Mouse (Mus musculus) heart, embryonic 11.5 days (tissue): ENCODE results near the gene Polr2h. TPM values are rescaled to one million over a fixed set of nuclear protein-coding genes. Genes with fewer than 3 reads are reported as not detected.

Source experiments
- ATAC-seq: fragments of 200-750 bp; cut with Nextera tagmentation; replicated peaks from 2 replicates; pipeline ENCODE4 v1.8.0; 2017; ENCODE audit warnings: moderate library complexity; ENCODE audit not compliant: insufficient number of reproducible peaks, low FRiP score, low TSS enrichment
- H3K27ac ChIP-seq: fragments of 300-500 bp; sonication (generic); 2 replicates; pipeline ENCODE4 v1.5.1; 2014; ENCODE audit warnings: mild to moderate bottlenecking, low read depth, low read length
- H3K27me3 ChIP-seq: fragments of 300-500 bp; sonication (generic); 2 replicates; pipeline ENCODE4 v1.6.1; 2014; ENCODE audit warnings: mild to moderate bottlenecking, low read length, mixed read lengths; ENCODE audit not compliant: control insufficient read depth, insufficient read depth
- H3K36me3 ChIP-seq: fragments of 300-500 bp; sonication (generic); 2 replicates; pipeline ENCODE4 v1.6.1; 2014; ENCODE audit warnings: mild to moderate bottlenecking, low read length, moderate library complexity, mixed read lengths; ENCODE audit not compliant: control insufficient read depth, insufficient read depth
- H3K4me1 ChIP-seq: fragments of 300-500 bp; sonication (generic); 2 replicates; pipeline ENCODE4 v1.6.1; 2014; ENCODE audit warnings: low read length; ENCODE audit not compliant: control insufficient read depth, insufficient read depth
- H3K4me2 ChIP-seq: fragments of 300-500 bp; sonication (generic); 2 replicates; pipeline ENCODE4 v1.6.1; 2014; ENCODE audit warnings: mild to moderate bottlenecking, moderate library complexity
- H3K4me3 ChIP-seq: fragments of 300-500 bp; sonication (generic); 2 replicates; pipeline ENCODE4 v1.5.1; 2014; ENCODE audit warnings: low read depth, low read length
- H3K9ac ChIP-seq: fragments of 300-500 bp; sonication (generic); 2 replicates; pipeline ENCODE4 v1.6.1; 2014; ENCODE audit warnings: mild to moderate bottlenecking, low read depth, low read length, moderate library complexity
- H3K9me3 ChIP-seq: fragments of 300-500 bp; sonication (generic); replicated peaks from 2 replicates; pipeline ENCODE4 v1.6.1; 2016; ENCODE audit warnings: low read length; ENCODE audit not compliant: control insufficient read depth
- WGBS: fragments of 180-500 bp; shearing (Covaris S2); extraction: QIAGEN DNeasy Blood & Tissue Kit; methylation state at CpG from one replicate; pipeline ENCODE4 v1.1.7; 2014; ENCODE audit not compliant: insufficient replicate concordance; 5-methylcytosine and 5-hydroxymethylcytosine counted together
- polyA plus RNA-seq: library from polyadenylated mRNA; unstranded; fragments of >200 nt; fragmentation: Nextera tagmentation; extraction: Ambion mirVana; gene quantifications from 2 replicates; pipeline ENCODE4 v1.2.1, GENCODE M21; 2014

Gene Polr2h
- polyA plus RNA-seq, 1 experiment from 2014 or later = 65.9 TPM

DNA sequence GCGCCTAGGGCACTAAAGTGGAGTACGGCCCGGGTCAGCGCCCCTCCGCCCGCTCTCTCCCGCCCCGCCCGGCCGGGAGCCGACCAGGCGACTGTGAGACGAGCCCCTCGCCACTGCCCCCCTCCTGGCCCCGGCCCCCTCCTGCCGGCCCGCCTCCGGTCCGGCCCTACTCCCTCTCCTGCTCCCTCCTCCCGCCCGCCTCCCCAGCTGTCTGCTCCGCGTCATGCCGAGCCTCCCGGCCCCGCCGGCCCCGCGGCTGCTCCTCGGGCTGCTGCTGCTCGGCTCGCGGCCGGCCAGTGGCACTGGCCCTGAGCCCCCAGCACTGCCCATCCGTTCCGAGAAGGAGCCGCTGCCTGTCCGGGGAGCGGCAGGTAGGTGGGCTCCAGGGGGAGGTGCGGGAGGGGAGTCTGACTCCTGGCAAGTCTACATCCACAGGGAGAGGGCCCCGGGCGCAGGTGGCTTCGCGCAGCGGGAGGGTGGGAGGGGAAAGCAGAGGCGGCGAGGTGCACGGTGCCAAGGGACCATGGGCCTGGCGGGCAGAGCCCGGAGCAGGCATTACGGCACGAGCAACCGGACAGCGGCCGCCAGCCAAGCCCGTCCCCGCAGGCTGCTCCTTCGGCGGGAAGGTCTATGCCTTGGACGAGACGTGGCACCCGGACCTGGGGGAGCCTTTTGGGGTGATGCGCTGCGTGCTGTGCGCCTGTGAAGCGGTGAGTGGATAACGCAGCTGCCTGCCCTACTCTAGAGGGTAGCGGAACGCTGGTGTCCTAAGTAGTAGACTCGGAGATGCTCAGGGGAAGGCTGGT is 15.7 kb downstream of the Polr2h start, which contains the start of gene Chrd:
Gene Chrd, plus strand, starts transcription at position 203 of the 806 bp plus-strand sequence.
- peak within 1 kb of the TSS; percentile 75 for H3K9ac ChIP-seq
- under 1% methylated on average over 59 of the region's 70 CpGs for WGBS

DNA sequence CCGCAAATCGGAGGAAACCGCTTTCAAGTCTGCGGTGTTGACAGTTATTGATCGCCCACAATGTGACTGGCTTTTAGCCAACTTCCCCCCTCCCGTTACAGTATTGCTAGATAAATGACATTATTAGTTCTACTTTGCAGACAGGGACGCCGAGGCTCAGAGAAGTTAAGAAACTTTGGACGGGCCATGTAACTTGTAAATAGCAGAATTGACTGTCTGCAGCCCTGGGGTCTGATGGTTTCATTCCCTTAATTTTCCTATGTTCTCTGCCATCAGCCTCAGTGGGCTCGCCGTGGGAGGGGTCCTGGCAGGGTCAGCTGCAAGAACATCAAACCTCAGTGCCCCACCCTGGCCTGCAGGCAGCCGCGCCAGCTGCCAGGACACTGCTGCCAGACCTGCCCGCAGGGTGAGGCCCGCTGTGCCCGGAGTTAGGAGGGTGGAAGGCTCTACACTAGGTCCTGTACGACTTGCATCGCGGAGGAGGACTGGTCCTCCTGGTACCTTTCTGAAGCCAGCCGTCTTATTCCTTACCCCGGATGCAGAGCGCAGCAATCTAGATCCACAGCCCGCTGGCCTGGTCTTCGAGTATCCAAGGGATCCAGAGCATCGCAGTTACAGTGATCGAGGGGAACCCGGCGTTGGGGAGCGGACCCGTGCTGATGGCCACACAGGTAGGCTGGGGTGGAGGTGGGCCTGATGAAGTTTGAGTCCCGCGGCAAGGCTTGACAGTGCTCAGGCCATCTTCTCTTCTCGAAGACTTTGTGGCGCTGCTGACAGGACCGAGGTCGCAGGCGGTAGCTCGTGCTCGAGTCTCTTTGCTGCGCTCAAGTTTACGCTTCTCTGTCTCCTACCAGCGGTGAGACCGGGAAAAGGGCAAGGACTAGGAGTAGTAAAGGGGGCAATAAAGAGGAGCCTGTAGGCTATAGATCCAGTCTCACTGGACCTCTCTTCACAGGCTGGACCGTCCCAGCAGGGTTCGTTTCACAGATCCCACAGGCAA is 16.6 kb downstream of the Polr2h start, which contains the start of gene Thpo:
Gene Thpo, minus strand, starts transcription at position 781 of the 1,000 bp plus-strand sequence.
- H3K27ac ChIP-seq = no peak within 1 kb of the TSS
- peak within 1 kb of the TSS; percentile 99 for H3K4me2 ChIP-seq
- no peaks in the 10 kb centered on the region for H3K9me3 ChIP-seq
- H3K36me3 ChIP-seq = no peaks in the 10 kb centered on the region
- peak within 1 kb of the TSS; percentile 63 for H3K4me3 ChIP-seq
- H3K9ac ChIP-seq = peak within 1 kb of the TSS; percentile 75
- peaks cover 51% of the 10 kb centered on the region for H3K27me3 ChIP-seq
- ATAC-seq = no peak
- WGBS = 3% methylated on average over 45 of the region's 45 CpGs
- H3K4me1 ChIP-seq = peaks cover 6% of the 10 kb centered on the region; the same call in 1 of the 2 replicates

More for the DNA sequence above, 15.7 kb downstream of the Polr2h start, which contains the start of gene Chrd:
- Histone ChIP-seq H3K9me3 (no peaks in the 10 kb centered on the region), H3K4me3 (peak within 1 kb of the TSS; percentile 63), H3K4me1 (peaks cover 6% of the 10 kb centered on the region; the same call in 1 of the 2 replicates), H3K4me2 (peak within 1 kb of the TSS; percentile 99), H3K27me3 (peaks cover 49% of the 10 kb centered on the region), H3K27ac (no peak within 1 kb of the TSS), H3K36me3 (no peaks in the 10 kb centered on the region)
- peak; percentile 69 for ATAC-seq

GRCm38 (mm10) chr16:20735651-20736050 is 18.2 kb downstream of the Polr2h start:
- no peak overlapping the region for H3K4me2 ChIP-seq
- H3K9me3 ChIP-seq = no peaks in the 10 kb centered on the region
- ATAC-seq = no peak
- H3K36me3 ChIP-seq = no peaks in the 10 kb centered on the region
- H3K9ac ChIP-seq = no peak overlapping the region
- peaks cover 6% of the 10 kb centered on the region; the same call in 1 of the 2 replicates for H3K4me1 ChIP-seq
- 70% methylated on average over 5 of the region's 5 CpGs for WGBS
- peaks cover 51% of the 10 kb centered on the region for H3K27me3 ChIP-seq
- H3K4me3 ChIP-seq = no peak overlapping the region
- no peak overlapping the region for H3K27ac ChIP-seq

GRCm38 (mm10) chr16:20736168-20736567 is 18.7 kb downstream of the Polr2h start:
- H3K27ac ChIP-seq = no peak overlapping the region
- WGBS = 74% methylated on average over 7 of the region's 7 CpGs
- no peak for ATAC-seq
- peaks cover 51% of the 10 kb centered on the region for H3K27me3 ChIP-seq
- H3K9me3 ChIP-seq = no peaks in the 10 kb centered on the region
- no peaks in the 10 kb centered on the region for H3K36me3 ChIP-seq
- H3K4me1 ChIP-seq = peaks cover 6% of the 10 kb centered on the region; the same call in 1 of the 2 replicates
- no peak overlapping the region for H3K9ac ChIP-seq
- no peak overlapping the region for H3K4me3 ChIP-seq
- no peak overlapping the region for H3K4me2 ChIP-seq

DNA sequence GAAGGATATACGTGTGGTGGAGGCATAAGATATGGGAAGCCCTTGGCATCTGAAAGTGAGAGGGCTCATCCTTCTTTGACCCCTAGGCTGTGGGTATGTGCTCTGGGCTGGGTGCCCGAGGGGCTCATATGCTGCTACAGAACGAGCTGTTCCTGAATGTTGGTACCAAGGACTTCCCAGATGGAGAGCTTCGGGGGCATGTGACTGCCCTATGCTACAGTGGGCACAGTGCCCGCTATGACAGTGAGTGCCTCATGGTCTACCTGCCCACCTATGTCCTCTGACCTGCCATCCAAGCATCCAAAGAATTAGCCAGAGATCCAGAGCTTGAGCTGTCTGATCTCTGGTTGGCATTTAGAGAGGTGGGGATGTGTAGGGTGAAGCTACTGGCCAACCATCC is 19.4 kb downstream of the Polr2h start:
- H3K27me3 ChIP-seq = peaks cover 47% of the 10 kb centered on the region

GRCm38 (mm10) chr16:20739845-20740244 is 22.4 kb downstream of the Polr2h start:
- Histone ChIP-seq H3K9me3 (no peaks in the 10 kb centered on the region), H3K27me3 (peaks cover 24% of the 10 kb centered on the region), H3K4me3 (no peak overlapping the region), H3K9ac (no peak overlapping the region), H3K27ac (no peak overlapping the region), H3K4me2 (no peak overlapping the region), H3K36me3 (no peaks in the 10 kb centered on the region), H3K4me1 (no peaks in the 10 kb centered on the region)
- 87% methylated on average over 9 of the region's 9 CpGs for WGBS
- ATAC-seq = no peak

More for the DNA sequence above, 19.4 kb downstream of the Polr2h start:
- 77% methylated on average over 5 of the region's 5 CpGs for WGBS
- Histone ChIP-seq H3K4me1 (peaks cover 6% of the 10 kb centered on the region; the same call in 1 of the 2 replicates), H3K4me2 (no peak overlapping the region), H3K9me3 (no peaks in the 10 kb centered on the region), H3K9ac (no peak overlapping the region), H3K4me3 (no peak overlapping the region), H3K36me3 (no peaks in the 10 kb centered on the region), H3K27ac (no peak overlapping the region)
- ATAC-seq = no peak

DNA sequence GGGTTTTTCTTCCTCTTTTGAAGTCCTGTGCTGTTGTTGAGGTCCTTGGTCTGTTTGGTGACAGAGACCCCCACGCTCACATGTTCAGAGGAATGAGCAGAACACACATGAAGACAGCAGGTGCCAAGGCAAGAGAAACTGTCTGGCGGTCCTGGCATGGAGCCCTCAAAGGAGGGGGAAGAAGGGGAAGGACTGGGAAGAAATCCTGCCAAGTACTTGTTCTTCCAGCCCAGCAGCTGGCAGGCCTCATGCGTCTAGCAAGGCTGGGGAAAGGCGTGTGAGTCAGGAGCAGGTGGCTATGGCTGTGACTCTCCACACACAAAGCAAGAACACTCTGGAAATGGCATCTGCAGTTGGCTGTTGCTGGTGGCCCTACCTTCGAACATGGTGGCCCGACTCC is 29.2 kb downstream of the Polr2h start:
- 68% methylated on average over 6 of the region's 6 CpGs for WGBS
- H3K4me1 ChIP-seq = no peaks in the 10 kb centered on the region
- H3K9ac ChIP-seq = no peak overlapping the region
- H3K27ac ChIP-seq = no peak overlapping the region
- no peaks in the 10 kb centered on the region for H3K9me3 ChIP-seq
- no peaks in the 10 kb centered on the region for H3K27me3 ChIP-seq
- H3K4me3 ChIP-seq = no peak overlapping the region
- ATAC-seq = no peak
- H3K36me3 ChIP-seq = no peaks in the 10 kb centered on the region
- H3K4me2 ChIP-seq = no peak overlapping the region

DNA sequence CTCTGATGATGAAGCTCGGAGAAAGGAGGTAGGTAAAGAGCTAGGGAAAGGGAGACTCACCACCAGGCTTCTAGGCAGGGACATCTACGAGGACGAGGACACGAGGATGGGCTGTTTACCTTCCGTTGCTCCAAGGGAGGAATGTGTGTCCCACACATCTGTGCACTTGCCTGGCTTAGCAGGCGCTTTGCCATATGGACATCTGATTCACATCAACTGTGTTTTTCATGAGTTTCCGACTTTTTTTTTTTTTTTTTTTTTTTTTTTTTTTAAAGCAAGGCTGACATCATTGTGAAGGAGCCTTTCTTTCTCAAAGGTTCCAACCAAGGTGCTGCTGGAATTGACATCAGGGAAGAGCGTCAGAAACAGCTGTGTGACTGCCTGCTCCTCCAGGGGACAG is 33.1 kb downstream of the Polr2h start:
- H3K36me3 ChIP-seq = no peaks in the 10 kb centered on the region
- no peaks in the 10 kb centered on the region for H3K27me3 ChIP-seq
- 49% methylated on average over 8 of the region's 8 CpGs for WGBS
- H3K9ac ChIP-seq = no peak overlapping the region
- no peak for ATAC-seq
- H3K9me3 ChIP-seq = no peaks in the 10 kb centered on the region
- no peak overlapping the region for H3K4me3 ChIP-seq
- H3K4me1 ChIP-seq = no peaks in the 10 kb centered on the region
- no peak overlapping the region for H3K27ac ChIP-seq
- H3K4me2 ChIP-seq = no peak overlapping the region
